Mouse (Mus musculus) thymus, adult 2 months (tissue): ENCODE measurements around the gene Zfyve19.

Experiments used
- CTCF ChIP-seq: fragments of 200-500 bp; IDR thresholded peaks from 2 replicates; pipeline ENCODE4 v1.5.1; 2012; ENCODE audit warnings: mild to moderate bottlenecking, control low read depth, low read length, moderate library complexity, borderline replicate concordance; ENCODE audit not compliant: control insufficient read depth, poor library complexity, insufficient read depth; ENCODE audit errors: extremely low read depth
- POLR2A ChIP-seq: fragments of 200-500 bp; IDR thresholded peaks from 2 replicates; pipeline ENCODE4 v1.6.1; 2012; ENCODE audit warnings: mild to moderate bottlenecking, low read length, control low read depth, moderate library complexity; ENCODE audit not compliant: control insufficient read depth, poor library complexity, insufficient read depth; ENCODE audit errors: extremely low read depth

- TF ChIP-seq POLR2A (no peak), CTCF (no peak)
These were observed 14.3 kb upstream of the Zfyve19 start for GRCm38 (mm10) chr2:119194140-119194539.
